Mouse (Mus musculus) kidney, adult 2 months (tissue): ENCODE measurements at regions not wholly inside any gene's neighbourhood (a gene's known extent, or its start where the extent isn't known, plus 50 kb on each side); places are given as distances from the start of the nearest gene placed in this dataset.

Experiments
- CTCF ChIP-seq: fragments of 200-500 bp; conservative IDR thresholded peaks from 2 replicates; pipeline ENCODE4 v1.5.1; 2011; ENCODE audit warnings: low read depth, mild to moderate bottlenecking, control low read depth, low read length, moderate library complexity, mixed read lengths; ENCODE audit not compliant: insufficient read depth, insufficient read length
- POLR2A ChIP-seq: fragments of 200-500 bp; IDR thresholded peaks from one replicate; pipeline ENCODE4 v1.6.1; 2011; ENCODE audit warnings: low read depth, low read length, control low read depth

DNA sequence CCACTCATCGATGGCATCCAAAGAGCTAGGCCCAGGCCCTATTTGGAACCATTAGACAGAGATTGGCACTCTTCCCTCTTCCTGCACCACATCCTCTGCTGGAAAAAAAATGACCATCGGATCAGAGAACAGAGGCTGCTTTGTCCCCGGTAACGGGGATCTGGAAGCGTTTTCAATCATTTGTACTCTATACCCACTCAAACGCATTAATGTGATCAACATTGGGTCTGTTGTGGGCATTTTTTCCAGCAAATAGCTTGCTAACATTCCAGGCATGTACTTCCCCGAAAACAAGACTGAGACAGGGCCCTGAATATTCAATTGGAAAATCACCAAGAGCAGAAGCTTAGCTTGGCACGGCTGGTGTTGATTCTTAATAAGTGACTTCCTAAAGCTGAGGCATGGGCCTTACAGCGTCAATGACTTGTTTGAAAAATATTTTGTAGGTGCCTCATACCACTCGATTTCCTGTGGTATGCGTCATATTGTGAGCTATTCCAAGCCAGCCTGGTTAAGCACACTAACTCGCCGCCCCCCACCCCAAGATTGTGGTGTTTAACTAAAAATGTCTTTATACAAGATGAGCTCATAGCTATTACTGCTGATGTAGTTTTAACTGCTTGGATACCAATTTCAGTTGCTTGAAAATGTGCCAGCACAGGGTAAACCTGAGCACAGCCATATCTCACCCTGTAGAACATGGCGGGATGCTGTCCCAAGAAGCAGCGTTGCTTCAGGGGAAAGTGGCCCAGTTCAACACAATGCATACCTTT, 308.0 kb downstream of the Spry2 start:
- TF ChIP-seq POLR2A (no peak), CTCF (no peak)
